Mouse (Mus musculus): ENCODE results near the gene Ddias. TPM values are rescaled to one million over a fixed set of nuclear protein-coding genes. Genes with fewer than 3 reads are reported as not detected.
A peak's percentile ranks its signal among the peaks of the same experiment; 100 is the strongest.

Gene Ddias
- polyA plus RNA-seq, 1 experiment from 2014 or later, result 7.6 TPM

DNA sequence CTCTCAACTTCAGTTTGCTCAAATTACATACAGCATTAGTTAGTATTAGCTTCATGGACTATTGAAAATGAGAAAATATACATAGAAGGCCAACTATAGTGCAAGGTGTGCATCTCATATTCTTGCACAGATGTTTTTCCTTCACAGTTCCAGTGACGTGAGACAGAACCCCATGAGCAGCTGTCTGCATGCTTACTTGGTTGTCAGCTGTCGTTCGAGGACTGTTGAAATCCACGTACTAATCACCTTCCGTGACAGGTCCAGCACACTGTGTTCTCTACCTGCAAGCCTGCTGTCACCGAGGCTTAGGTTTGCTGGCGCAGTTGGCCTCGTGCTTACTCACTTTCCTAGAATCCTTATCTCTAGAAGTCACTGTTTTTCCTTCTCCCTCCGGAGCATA lies 56.2 kb downstream of the Ddias start:
- H3K27me3 ChIP-seq, result no peaks in the 10 kb centered on the region
- no peak overlapping the region for H3K4me3 ChIP-seq (replicated peaks)
- H3K9ac ChIP-seq (replicated peaks), result no peak overlapping the region
- H3K9me3 ChIP-seq, result no peaks in the 10 kb centered on the region
- 92% methylated on average over 9 of the region's 9 CpGs for WGBS
- no peak overlapping the region for H3K27ac ChIP-seq
- no peaks in the 10 kb centered on the region for H3K36me3 ChIP-seq
- H3K4me1 ChIP-seq (replicated peaks), result no peaks in the 10 kb centered on the region
- no peak for ATAC-seq
- no peak overlapping the region for H3K4me2 ChIP-seq (replicated peaks)

DNA sequence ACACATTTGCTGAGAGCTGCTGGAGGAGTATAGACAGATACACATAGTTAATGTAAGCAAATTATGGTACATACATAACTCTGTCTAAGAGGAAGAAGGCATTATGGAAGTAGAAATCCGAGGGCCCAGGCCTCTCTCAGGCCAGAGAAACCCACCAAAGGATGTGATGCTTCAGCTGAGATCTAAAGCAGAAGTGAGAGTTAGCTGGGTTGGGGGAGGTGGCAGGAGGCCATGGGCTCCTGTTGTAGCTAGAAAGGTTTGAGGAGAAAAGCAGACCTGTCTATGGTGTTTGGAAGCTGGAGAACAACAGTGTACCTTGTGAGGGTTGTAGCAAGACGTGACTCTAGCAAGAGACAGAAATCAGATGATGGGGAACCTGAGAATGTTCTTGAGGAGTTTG lies 56.8 kb downstream of the Ddias start:
- 84% methylated on average over 2 of the region's 2 CpGs for WGBS
- no peak overlapping the region for H3K27ac ChIP-seq
- no peak for ATAC-seq
- H3K36me3 ChIP-seq, result no peaks in the 10 kb centered on the region
- H3K4me3 ChIP-seq (replicated peaks), result no peak overlapping the region
- no peak overlapping the region for H3K4me2 ChIP-seq (replicated peaks)
- H3K9ac ChIP-seq (replicated peaks), result no peak overlapping the region
- H3K4me1 ChIP-seq (replicated peaks), result no peaks in the 10 kb centered on the region
- H3K9me3 ChIP-seq, result no peaks in the 10 kb centered on the region
- no peaks in the 10 kb centered on the region for H3K27me3 ChIP-seq

DNA sequence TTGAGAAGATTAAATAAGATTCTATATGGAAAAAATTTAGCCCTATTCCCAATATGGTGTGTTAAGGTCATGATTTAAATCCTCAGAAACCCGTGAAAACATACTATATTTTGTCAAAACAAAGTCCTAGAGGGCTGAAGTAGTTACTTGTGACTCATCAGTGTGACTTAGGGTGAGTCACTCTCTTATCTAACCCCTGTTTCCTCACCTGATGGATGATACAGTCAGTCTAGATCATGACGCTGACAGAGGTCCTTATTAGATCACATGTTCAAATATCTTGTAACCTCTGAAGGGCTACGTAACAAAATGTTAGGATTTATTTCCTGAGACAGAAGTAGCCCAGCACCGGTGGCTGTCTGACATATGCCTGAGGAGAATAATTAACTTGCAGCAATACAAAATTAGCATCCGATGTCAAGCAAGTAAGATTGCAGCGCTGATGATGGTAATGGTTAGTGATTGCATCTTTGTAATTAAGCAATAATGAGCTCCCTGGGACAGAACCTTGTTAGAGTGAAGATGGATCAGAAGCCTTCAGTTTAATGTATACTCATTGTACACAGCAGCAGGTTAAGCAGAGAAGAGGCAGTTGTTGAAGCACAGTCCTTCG lies 62.3 kb downstream of the Ddias start:
- WGBS, result 83% methylated on average over 7 of the region's 7 CpGs
- Histone ChIP-seq H3K9me3 (no peaks in the 10 kb centered on the region), H3K4me3 (replicated peaks) (no peak overlapping the region), H3K27ac (no peak overlapping the region), H3K9ac (replicated peaks) (no peak overlapping the region), H3K27me3 (no peaks in the 10 kb centered on the region), H3K4me2 (replicated peaks) (no peak overlapping the region), H3K36me3 (no peaks in the 10 kb centered on the region), H3K4me1 (replicated peaks) (peaks cover 7% of the 10 kb centered on the region)
- ATAC-seq, result peak; percentile 9; the same call in 1 of the 2 replicates

Other genes with a start within 250 kb of the Ddias start
- 17.9 and 20.3 TPM in 2 replicates for gene Ankrd42, start 237.1 kb downstream of the Ddias start, polyA plus RNA-seq (2015; fragmentation: Nextera tagmentation; extraction: Ambion mirVana)
- gene Pcf11, start 204.3 kb downstream of the Ddias start, polyA plus RNA-seq (2015; fragmentation: Nextera tagmentation; extraction: Ambion mirVana), result 24.6 and 25.3 TPM in 2 replicates
- 21.6 and 22.4 TPM in 2 replicates for gene Rab30, start 132.6 kb downstream of the Ddias start, polyA plus RNA-seq (2015; fragmentation: Nextera tagmentation; extraction: Ambion mirVana)
- 17.4 and 18.9 TPM in 2 replicates for gene Prcp, start 223 bp upstream of the Ddias start, polyA plus RNA-seq (2015; fragmentation: Nextera tagmentation; extraction: Ambion mirVana)
- 27.5 and 37.5 TPM in 2 replicates for gene Fam181b, start 205.6 kb upstream of the Ddias start, polyA plus RNA-seq (2015; fragmentation: Nextera tagmentation; extraction: Ambion mirVana)